Mouse (Mus musculus) brown adipose tissue, adult 24 weeks (tissue): ENCODE data around the gene Atp9a. TPM values are rescaled to one million over a fixed set of nuclear protein-coding genes. Genes with fewer than 3 reads are reported as not detected.

Experiments used
- H3K27ac ChIP-seq: fragments of 200-500 bp; replicated peaks from 2 replicates; pipeline ENCODE4 v1.5.1; 2012; ENCODE audit warnings: low read depth, mild to moderate bottlenecking, low read length
- H3K4me1 ChIP-seq: fragments of 200-500 bp; 2 replicates; pipeline ENCODE4 v1.6.1; 2012; ENCODE audit warnings: low read length, mixed read lengths; ENCODE audit not compliant: control insufficient read depth, insufficient read depth, insufficient read length
- H3K4me3 ChIP-seq: fragments of 200-500 bp; 2 replicates; pipeline ENCODE4 v1.5.1; 2012; ENCODE audit warnings: low read depth, mild to moderate bottlenecking, low read length, moderate library complexity; ENCODE audit not compliant: insufficient read depth
- polyA plus RNA-seq: library from polyadenylated mRNA; stranded (reverse); fragments of >200 nt; gene quantifications from 2 replicates; pipeline ENCODE4 v1.2.4, GENCODE M21; 2012; ENCODE audit not compliant: missing spikeins, insufficient read depth, insufficient read length

The Atp9a gene
- polyA plus RNA-seq, 1 experiment = 49.7 TPM

GRCm38 (mm10) chr2:168654482-168654881 lies 87.7 kb downstream of the Atp9a start:
- Histone ChIP-seq H3K27ac (no peak overlapping the region), H3K4me3 (no peak overlapping the region), H3K4me1 (peaks cover 8% of the 10 kb centered on the region; the same call in 1 of the 2 replicates)

GRCm38 (mm10) chr2:168651757-168652156 lies 90.5 kb downstream of the Atp9a start:
- H3K4me3 ChIP-seq = no peak overlapping the region
- peaks cover 8% of the 10 kb centered on the region; the same call in 1 of the 2 replicates for H3K4me1 ChIP-seq
- no peak overlapping the region for H3K27ac ChIP-seq

GRCm38 (mm10) chr2:168648171-168648570 lies 94.0 kb downstream of the Atp9a start:
- Histone ChIP-seq H3K4me1 (no peaks in the 10 kb centered on the region), H3K27ac (no peak overlapping the region), H3K4me3 (no peak overlapping the region)

GRCm38 (mm10) chr2:168644855-168645254 lies 97.4 kb downstream of the Atp9a start:
- no peaks in the 10 kb centered on the region for H3K4me1 ChIP-seq
- H3K4me3 ChIP-seq = no peak overlapping the region
- no peak overlapping the region for H3K27ac ChIP-seq

- Histone ChIP-seq H3K4me1 (no peaks in the 10 kb centered on the region), H3K27ac (no peak overlapping the region), H3K4me3 (no peak overlapping the region)
Observed at GRCm38 (mm10) chr2:168643524-168644177, 98.6 kb downstream of the Atp9a start.

GRCm38 (mm10) chr2:168642187-168642586 lies 100.0 kb downstream of the Atp9a start:
- no peaks in the 10 kb centered on the region for H3K4me1 ChIP-seq
- H3K4me3 ChIP-seq = no peak overlapping the region
- H3K27ac ChIP-seq = no peak overlapping the region

- no peak overlapping the region for H3K4me3 ChIP-seq
- H3K4me1 ChIP-seq = no peaks in the 10 kb centered on the region
- no peak overlapping the region for H3K27ac ChIP-seq
Observed at GRCm38 (mm10) chr2:168640460-168640859, 101.7 kb downstream of the Atp9a start.

- Histone ChIP-seq H3K4me3 (no peak overlapping the region), H3K4me1 (no peaks in the 10 kb centered on the region), H3K27ac (no peak overlapping the region)
Observed at GRCm38 (mm10) chr2:168634881-168635280, 107.3 kb downstream of the Atp9a start.

GRCm38 (mm10) chr2:168633301-168633816 lies 108.8 kb downstream of the Atp9a start:
- H3K4me1 ChIP-seq = no peaks in the 10 kb centered on the region
- H3K27ac ChIP-seq = no peak overlapping the region
- no peak overlapping the region for H3K4me3 ChIP-seq

- Histone ChIP-seq H3K4me1 (no peaks in the 10 kb centered on the region), H3K4me3 (no peak overlapping the region), H3K27ac (no peak overlapping the region)
Observed at GRCm38 (mm10) chr2:168632543-168632942, 109.7 kb downstream of the Atp9a start.

GRCm38 (mm10) chr2:168628787-168629186 lies 113.4 kb downstream of the Atp9a start:
- Histone ChIP-seq H3K4me3 (no peak overlapping the region), H3K27ac (no peak overlapping the region), H3K4me1 (no peaks in the 10 kb centered on the region)

- Histone ChIP-seq H3K4me3 (no peak overlapping the region), H3K4me1 (no peaks in the 10 kb centered on the region), H3K27ac (no peak overlapping the region)
Observed at GRCm38 (mm10) chr2:168627829-168628770, 114.1 kb downstream of the Atp9a start.

GRCm38 (mm10) chr2:168626385-168626784 lies 115.8 kb downstream of the Atp9a start:
- Histone ChIP-seq H3K4me1 (no peaks in the 10 kb centered on the region), H3K4me3 (no peak overlapping the region), H3K27ac (no peak overlapping the region)

- H3K27ac ChIP-seq = no peak overlapping the region
- H3K4me3 ChIP-seq = no peak overlapping the region
- H3K4me1 ChIP-seq = no peaks in the 10 kb centered on the region
Observed at GRCm38 (mm10) chr2:168625091-168625490, 117.1 kb downstream of the Atp9a start.

GRCm38 (mm10) chr2:168621111-168621802 lies 121.0 kb downstream of the Atp9a start:
- H3K4me3 ChIP-seq = no peak overlapping the region
- no peak overlapping the region for H3K27ac ChIP-seq
- no peaks in the 10 kb centered on the region for H3K4me1 ChIP-seq
